Mouse (Mus musculus) liver, adult 2 months (tissue): Measurements from ENCODE around the gene Itprip.

Experiments used
- CTCF ChIP-seq: fragments of 200-500 bp; IDR thresholded peaks from 2 replicates; pipeline ENCODE4 v1.5.1; 2011; ENCODE audit warnings: low read depth, low read length, control low read depth
- POLR2A ChIP-seq: fragments of 200-500 bp; IDR thresholded peaks from 2 replicates; pipeline ENCODE4 v1.6.1; 2011; ENCODE audit warnings: low read length, control low read depth; ENCODE audit not compliant: insufficient read depth; ENCODE audit errors: extremely low read depth

DNA sequence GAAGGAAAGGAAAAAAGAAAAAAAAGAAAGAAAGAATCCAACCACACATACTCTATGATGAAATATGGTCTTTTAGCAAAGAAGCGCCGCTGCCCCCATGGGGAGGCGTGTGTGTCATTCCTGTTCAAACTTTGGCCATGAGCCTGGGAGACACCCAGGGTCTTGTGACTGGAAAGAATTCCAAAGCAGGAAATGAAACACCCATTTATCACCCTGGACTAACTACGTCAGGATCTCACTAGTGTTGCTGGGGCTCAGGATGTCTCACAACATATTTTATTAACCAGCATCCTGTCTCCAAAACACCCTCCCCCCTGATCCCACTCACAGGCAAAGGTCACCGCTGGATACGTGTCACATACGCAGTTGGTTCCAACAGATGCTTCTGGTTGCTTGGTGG lies 32.5 kb downstream of the Itprip start:
- TF ChIP-seq CTCF, result no peak
- no peak for TF ChIP-seq POLR2A
